Mouse (Mus musculus) hematopoietic stem cell, adult 5-6 weeks (primary cell): Measurements from ENCODE around the gene Adamts6. TPM values are rescaled to one million over a fixed set of nuclear protein-coding genes. Genes with fewer than 3 reads are reported as not detected.
A peak's percentile ranks its signal among the peaks of the same experiment; 100 is the strongest.

Experiments used
- ATAC-seq, 2 experiments: fragments of 125-278 bp in 1 of 2; replicated peaks in 1 of 2; 2 replicates each; pipeline ENCODE4 v1.8.0; 2016 to 2017; ENCODE audit warnings: inconsistent platforms in 2 of 2, mild to moderate bottlenecking in 2 of 2, moderate number of reproducible peaks in 2 of 2, low read depth in 1 of 2, moderate TSS enrichment in 1 of 2; ENCODE audit not compliant: low FRiP score in 2 of 2, poor library complexity in 2 of 2, severe bottlenecking in 2 of 2, insufficient read depth in 1 of 2, low TSS enrichment in 1 of 2
- total RNA-seq: library from RNA; stranded (forward); fragments of 172-1452, 232-1000 nt; gene quantifications from 2 replicates; pipeline ENCODE4 v1.2.3, GENCODE M21; 2017

The Adamts6 gene
- total RNA-seq, result 7.8 and 13.3 TPM in 2 replicates

GRCm38 (mm10) chr13:104287366-104288225 is at the start of gene Adamts6:
Gene Adamts6, plus strand, starts transcription at chr13:104287835.
- no peak for ATAC-seq

- ATAC-seq, result no peak; a peak in 1 of 4 replicates
Measured at GRCm38 (mm10) chr13:104258997-104259396, 28.6 kb upstream of the Adamts6 start.

DNA sequence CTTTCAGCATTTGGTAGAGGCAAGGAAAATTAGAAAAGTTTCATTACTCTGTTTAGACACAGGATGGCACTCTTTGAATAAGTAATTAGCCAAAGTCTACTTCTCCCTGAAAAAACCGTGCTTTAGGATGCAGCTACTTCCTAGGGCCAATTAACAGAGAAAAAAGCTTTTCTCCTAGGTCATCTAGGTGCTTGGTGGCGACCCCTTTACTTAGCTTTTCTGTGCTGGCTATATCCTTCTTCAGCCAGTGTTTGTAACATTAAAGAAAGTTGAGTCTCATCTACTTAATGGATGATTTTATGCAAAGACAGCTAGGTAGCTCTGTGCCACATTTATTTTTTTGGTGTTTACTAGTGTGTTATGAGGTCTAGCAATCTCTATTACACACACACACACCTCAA is 2.6 kb upstream of the Adamts6 start:
- ATAC-seq, result peak; percentile 37 to 46; a peak in 3 of 4 replicates

- ATAC-seq, result no peak; a peak in 1 of 4 replicates
Measured at GRCm38 (mm10) chr13:104285737-104286311, 1.8 kb upstream of the Adamts6 start.

GRCm38 (mm10) chr13:104286336-104286735 is 1.3 kb upstream of the Adamts6 start:
- ATAC-seq, result no peak

GRCm38 (mm10) chr13:104286897-104287309 is 732 bp upstream of the Adamts6 start:
- peak; percentile 93 to 96 for ATAC-seq

GRCm38 (mm10) chr13:104288226-104288859 is 708 bp downstream of the Adamts6 start:
- no peak for ATAC-seq

GRCm38 (mm10) chr13:104289176-104289575 is 1.5 kb downstream of the Adamts6 start:
- ATAC-seq, result no peak

GRCm38 (mm10) chr13:104295472-104295871 is 7.8 kb downstream of the Adamts6 start:
- ATAC-seq, result no peak

DNA sequence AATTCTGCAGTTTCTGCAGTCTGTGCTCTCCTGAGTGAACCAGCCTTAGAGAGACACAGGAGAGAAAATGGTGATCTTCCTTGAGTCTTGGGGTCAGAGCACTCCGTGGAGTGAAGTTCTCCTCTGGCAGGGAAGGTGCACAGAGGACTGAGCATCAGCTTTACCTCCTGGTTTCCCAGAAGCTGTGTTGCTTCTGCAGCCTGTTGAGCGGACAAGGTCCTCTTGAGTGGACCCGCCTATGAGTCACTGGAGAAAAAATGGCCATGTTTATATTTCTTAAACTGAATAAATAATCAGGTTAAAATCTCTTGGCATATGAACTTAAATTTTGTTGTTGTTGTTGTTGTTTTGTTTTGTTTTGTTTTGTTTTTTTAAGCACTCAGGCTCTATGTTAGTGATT is 41.7 kb downstream of the Adamts6 start:
- no peak for ATAC-seq

DNA sequence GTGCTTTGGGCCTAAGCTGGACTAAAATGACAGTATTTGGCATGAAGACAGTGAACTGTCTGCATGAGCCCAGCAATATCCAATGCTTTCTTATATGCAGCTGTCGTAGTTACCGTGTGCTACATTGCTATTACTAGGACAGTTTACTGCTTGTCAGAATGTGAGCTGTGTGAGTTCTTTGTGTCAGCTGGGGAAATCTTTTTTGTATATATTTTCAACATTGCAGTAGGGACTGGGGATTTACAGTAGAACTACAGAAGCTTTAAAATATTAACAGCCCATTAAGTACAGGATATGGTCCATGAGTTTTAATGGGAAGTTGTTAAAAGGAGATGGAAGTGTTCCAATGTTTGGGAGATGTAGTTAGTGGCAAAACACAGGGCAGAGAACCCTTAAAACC is 42.1 kb downstream of the Adamts6 start:
- no peak for ATAC-seq

DNA sequence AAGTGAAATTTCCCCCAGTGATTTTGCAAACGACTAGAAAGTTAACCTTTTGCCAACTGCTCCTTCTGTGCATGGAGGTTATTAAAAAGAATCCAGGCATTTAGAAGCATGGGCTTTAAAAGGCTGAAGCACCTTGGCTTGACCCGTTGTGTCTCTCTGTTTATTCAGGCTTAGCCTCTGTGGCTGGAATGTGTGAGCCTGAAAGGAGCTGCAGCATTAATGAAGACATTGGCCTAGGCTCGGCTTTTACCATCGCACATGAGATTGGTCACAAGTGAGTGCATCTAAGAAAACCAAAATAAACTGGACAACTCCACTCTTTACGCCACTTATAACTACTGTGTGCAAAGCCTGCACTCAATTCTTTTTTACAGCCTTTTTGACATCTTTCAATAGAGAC is 65.0 kb downstream of the Adamts6 start:
- no peak for ATAC-seq

DNA sequence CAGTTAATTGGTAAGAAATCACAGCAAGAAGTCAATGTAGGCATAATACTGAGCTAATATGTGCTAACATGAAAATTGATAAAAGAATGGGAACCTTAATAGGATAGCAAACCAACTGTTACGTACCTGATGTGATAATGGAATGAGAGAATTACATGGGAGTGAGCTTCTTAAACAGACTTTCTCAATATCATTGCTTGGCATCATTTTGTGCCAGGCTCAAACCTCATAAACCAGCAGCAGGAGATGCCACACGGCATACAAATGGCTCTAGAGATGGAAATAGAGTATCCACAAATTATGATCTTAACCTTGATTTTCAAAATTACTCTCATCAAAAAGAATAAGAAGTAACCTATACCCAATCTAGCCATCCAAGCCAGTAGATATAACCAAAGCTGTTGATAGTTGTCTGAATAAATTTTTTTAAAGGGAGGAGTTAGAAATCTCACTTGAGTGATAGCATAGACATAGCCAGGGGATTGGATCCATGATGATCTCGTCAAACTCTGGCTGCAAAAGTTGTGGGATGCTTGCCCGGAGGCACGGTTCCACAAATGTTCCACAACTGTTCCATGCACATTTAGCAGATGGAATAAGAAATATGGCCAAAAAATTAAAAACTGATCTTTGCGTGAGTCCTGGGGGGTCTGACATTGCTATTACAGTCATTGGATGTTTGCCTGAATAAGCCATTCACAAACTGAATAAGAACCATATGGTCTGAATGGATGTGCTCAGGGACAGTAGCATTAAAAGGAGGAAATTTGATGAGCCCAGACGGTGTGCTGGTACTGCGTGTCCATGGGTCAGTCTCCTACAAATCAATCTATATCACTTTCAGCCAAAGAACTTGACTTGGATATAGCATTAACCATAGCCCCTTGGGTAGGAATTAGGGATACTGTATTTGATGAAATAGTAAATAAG is 106.1 kb downstream of the Adamts6 start:
- ATAC-seq, result no peak

- no peak for ATAC-seq
Measured at GRCm38 (mm10) chr13:104397814-104398213, 110.2 kb downstream of the Adamts6 start.

DNA sequence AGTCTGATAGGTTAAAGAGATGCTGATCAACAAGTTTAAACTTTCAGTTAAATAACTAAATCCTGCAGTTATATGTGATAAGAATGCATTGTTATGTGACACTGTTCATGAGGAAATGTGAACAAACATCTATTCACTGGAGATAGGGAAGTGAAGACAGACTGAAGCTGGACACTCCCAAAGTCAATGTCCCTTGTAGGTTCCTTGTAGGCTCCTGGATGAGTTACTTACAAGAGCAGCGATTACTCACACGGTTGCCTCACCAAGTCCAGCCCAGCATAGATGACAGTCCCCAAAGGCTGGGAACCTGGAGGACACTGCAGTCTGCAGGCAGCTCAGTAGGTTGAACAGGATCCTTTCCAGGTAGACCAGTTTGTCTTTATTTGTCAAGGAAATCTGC is 145.1 kb downstream of the Adamts6 start:
- no peak for ATAC-seq

DNA sequence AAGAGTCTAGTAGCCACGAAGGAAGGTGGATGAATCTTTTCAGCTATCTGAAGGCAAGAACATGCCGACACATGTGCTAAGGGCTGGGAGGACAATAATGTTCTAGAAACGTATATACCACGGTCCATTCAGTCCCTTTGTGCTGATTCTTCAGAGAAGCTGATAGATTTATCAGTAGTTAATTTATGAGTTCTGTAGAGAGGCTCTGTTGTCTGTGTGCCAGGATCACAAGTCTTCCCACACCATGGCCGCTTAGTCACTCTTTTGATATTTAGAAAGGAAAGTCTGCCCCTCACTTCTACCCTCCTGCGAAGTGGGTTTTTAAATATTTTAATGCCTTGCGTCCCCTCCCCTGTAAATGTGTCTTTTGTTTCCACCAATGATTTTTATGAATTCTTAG is 154.9 kb downstream of the Adamts6 start:
- ATAC-seq, result no peak

GRCm38 (mm10) chr13:104445437-104445836 is 157.8 kb downstream of the Adamts6 start:
- ATAC-seq, result no peak; a peak in 1 of 4 replicates
